Mouse (Mus musculus) layer of hippocampus, adult 18-20 months (tissue): ENCODE results near the gene Rfwd3. TPM values are rescaled to one million over a fixed set of nuclear protein-coding genes. Genes with fewer than 3 reads are reported as not detected.

Experiments
- total RNA-seq, 2 experiments: library from RNA; stranded (reverse); gene quantifications; 2 replicates each; pipeline ENCODE4 v1.2.3; 2021

Gene Rfwd3
- total RNA-seq, 2 experiments from 2014 or later: 24.2 to 25.0 TPM

Other genes with a start within 250 kb of the Rfwd3 start
- gene Exosc6, start 243.9 kb downstream of the Rfwd3 start, total RNA-seq: not detected
- 1 to 10 TPM; 1.6 to 2.2 TPM for gene Clec18a, start 207.8 kb downstream of the Rfwd3 start, total RNA-seq
- gene Pdpr, start 205.6 kb downstream of the Rfwd3 start, total RNA-seq: 10 to 100 TPM; 24.3 to 27.0 TPM
- 100 to 1,000 TPM; 139 to 143 TPM for gene Glg1, start 41.0 kb downstream of the Rfwd3 start, total RNA-seq
- gene Mlkl, start 38.0 kb upstream of the Rfwd3 start, total RNA-seq: under 1 TPM; 0.20 TPM
- 10 to 100 TPM; 22.8 to 25.6 TPM for gene Fa2h, start 93.6 kb upstream of the Rfwd3 start, total RNA-seq
- 10 to 100 TPM; 22.4 to 23.5 TPM for gene Wdr59, start 221.9 kb upstream of the Rfwd3 start, total RNA-seq
- 100 to 1,000 TPM in 1 of 2 experiments, 10 to 100 TPM in 1; 97.9 to 102 TPM for gene Znrf1, start 235.9 kb upstream of the Rfwd3 start, total RNA-seq